Mouse (Mus musculus) embryonic facial prominence, embryonic 14.5 days (tissue): ENCODE results near the gene Bphl. TPM values are rescaled to one million over a fixed set of nuclear protein-coding genes. Genes with fewer than 3 reads are reported as not detected.
A peak's percentile ranks its signal among the peaks of the same experiment; 100 is the strongest.

Experiments used
- ATAC-seq: fragments of 200-750 bp; cut with Nextera tagmentation; 2 replicates; pipeline ENCODE4 v1.8.0; 2017; ENCODE audit warnings: low read depth, moderate number of reproducible peaks, moderate TSS enrichment
- DNase-seq: peaks from one replicate; pipeline ENCODE4 v3.0.0-alpha.2; 2015; ENCODE audit warnings: low spot score
- H3K27ac ChIP-seq: fragments of 300-500 bp; sonication (generic); replicated peaks from 2 replicates; pipeline ENCODE4 v1.5.1; 2014; ENCODE audit warnings: low read depth, mild to moderate bottlenecking, low read length, moderate library complexity
- H3K27me3 ChIP-seq: fragments of 300-500 bp; sonication (generic); replicated peaks from 2 replicates; pipeline ENCODE4 v1.6.1; 2014; ENCODE audit warnings: low read length; ENCODE audit not compliant: control insufficient read depth, insufficient read depth
- H3K36me3 ChIP-seq: fragments of 300-500 bp; sonication (generic); 2 replicates; pipeline ENCODE4 v1.6.1; 2014; ENCODE audit warnings: low read length, mixed read lengths; ENCODE audit not compliant: control insufficient read depth, insufficient read depth
- H3K4me1 ChIP-seq: fragments of 300-500 bp; sonication (generic); 2 replicates; pipeline ENCODE4 v1.6.1; 2014; ENCODE audit warnings: antibody characterized with exemption, low read length; ENCODE audit not compliant: control insufficient read depth, insufficient read depth
- H3K4me2 ChIP-seq: fragments of 300-500 bp; sonication (generic); 2 replicates; pipeline ENCODE4 v1.6.1; 2014; ENCODE audit warnings: low read depth, mild to moderate bottlenecking, low read length, moderate library complexity, mixed read lengths
- H3K4me3 ChIP-seq: fragments of 300-500 bp; sonication (generic); 2 replicates; pipeline ENCODE4 v1.5.1; 2014; ENCODE audit warnings: low read depth, mild to moderate bottlenecking, low read length
- H3K9ac ChIP-seq: fragments of 300-500 bp; sonication (generic); 2 replicates; pipeline ENCODE4 v1.6.1; 2014; ENCODE audit warnings: low read depth, mild to moderate bottlenecking, low read length, moderate library complexity, mixed read lengths
- H3K9me3 ChIP-seq: fragments of 300-500 bp; sonication (generic); 2 replicates; pipeline ENCODE4 v1.6.1; 2016; ENCODE audit warnings: low read length; ENCODE audit not compliant: control insufficient read depth
- WGBS: fragments of 180-500 bp; shearing (Covaris S2); extraction: QIAGEN DNeasy Blood & Tissue Kit; methylation state at CpG from one replicate; pipeline ENCODE4 v1.1.7; 2014; 5-methylcytosine and 5-hydroxymethylcytosine counted together
- polyA plus RNA-seq: library from polyadenylated mRNA; unstranded; fragments of >200 nt; fragmentation: Nextera tagmentation; extraction: Ambion mirVana; gene quantifications from 2 replicates; pipeline ENCODE4 v1.2.1, GENCODE M21; 2014

The Bphl gene
- polyA plus RNA-seq, 1 experiment from 2014 or later = 52.6 TPM

- Histone ChIP-seq H3K9ac (no peak overlapping the region), H3K4me2 (no peak overlapping the region), H3K27me3 (no peaks in the 10 kb centered on the region), H3K36me3 (no peaks in the 10 kb centered on the region), H3K4me3 (no peak overlapping the region), H3K27ac (no peak overlapping the region), H3K4me1 (no peaks in the 10 kb centered on the region), H3K9me3 (no peaks in the 10 kb centered on the region)
- WGBS = 66% methylated on average over 1 of the region's 1 CpGs
- DNase-seq = no peak
- no peak for ATAC-seq
Observed at GRCm38 (mm10) chr13:34105364-34105763, 68.0 kb downstream of the Bphl start.

GRCm38 (mm10) chr13:34106256-34106655 is 68.9 kb downstream of the Bphl start:
- Histone ChIP-seq H3K27ac (no peak overlapping the region), H3K4me3 (no peak overlapping the region), H3K4me1 (no peaks in the 10 kb centered on the region), H3K9me3 (no peaks in the 10 kb centered on the region), H3K9ac (no peak overlapping the region), H3K27me3 (no peaks in the 10 kb centered on the region), H3K4me2 (no peak overlapping the region), H3K36me3 (no peaks in the 10 kb centered on the region)
- ATAC-seq = no peak
- 88% methylated on average over 2 of the region's 2 CpGs for WGBS
- no peak for DNase-seq

- Histone ChIP-seq H3K9me3 (no peaks in the 10 kb centered on the region), H3K36me3 (no peaks in the 10 kb centered on the region), H3K4me1 (no peaks in the 10 kb centered on the region), H3K9ac (no peak overlapping the region), H3K4me2 (no peak overlapping the region), H3K4me3 (no peak overlapping the region), H3K27ac (no peak overlapping the region), H3K27me3 (no peaks in the 10 kb centered on the region)
- DNase-seq (no peak), ATAC-seq (no peak)
- 90% methylated on average over 1 of the region's 1 CpGs for WGBS
Observed at GRCm38 (mm10) chr13:34106999-34107398, 69.6 kb downstream of the Bphl start.

- H3K4me1 ChIP-seq = no peaks in the 10 kb centered on the region
- no peaks in the 10 kb centered on the region for H3K36me3 ChIP-seq
- no peak overlapping the region for H3K4me3 ChIP-seq
- H3K9ac ChIP-seq = no peak overlapping the region
- no peaks in the 10 kb centered on the region for H3K9me3 ChIP-seq
- whole genome bisulfite sequencing = 66% methylated on average over 4 of the region's 4 CpGs
- H3K27ac ChIP-seq = no peak overlapping the region
- no peak for DNase-seq
- H3K27me3 ChIP-seq = no peaks in the 10 kb centered on the region
- no peak overlapping the region for H3K4me2 ChIP-seq
- ATAC-seq = no peak
Observed at GRCm38 (mm10) chr13:34109035-34109676, 71.8 kb downstream of the Bphl start.

GRCm38 (mm10) chr13:34109677-34110058 is 72.3 kb downstream of the Bphl start:
- Histone ChIP-seq H3K27ac (no peak overlapping the region), H3K27me3 (no peaks in the 10 kb centered on the region), H3K9me3 (no peaks in the 10 kb centered on the region), H3K4me3 (no peak overlapping the region), H3K4me2 (no peak overlapping the region), H3K36me3 (no peaks in the 10 kb centered on the region), H3K9ac (no peak overlapping the region), H3K4me1 (no peaks in the 10 kb centered on the region)
- ATAC-seq (peak; percentile 74; the same call in 1 of the 2 replicates), DNase-seq (peak; percentile 34)
- 51% methylated on average over 4 of the region's 4 CpGs for WGBS

- Histone ChIP-seq H3K4me2 (no peak overlapping the region), H3K4me3 (no peak overlapping the region), H3K4me1 (no peaks in the 10 kb centered on the region), H3K9ac (no peak overlapping the region), H3K27ac (no peak overlapping the region), H3K27me3 (no peaks in the 10 kb centered on the region), H3K36me3 (no peaks in the 10 kb centered on the region), H3K9me3 (no peaks in the 10 kb centered on the region)
- peak; percentile 48 for DNase-seq
- ATAC-seq = peak; percentile 44; the same call in 1 of the 2 replicates
- 58% methylated on average over 5 of the region's 5 CpGs for WGBS
Observed at GRCm38 (mm10) chr13:34111019-34111418, 73.6 kb downstream of the Bphl start.

GRCm38 (mm10) chr13:34111878-34112277 is 74.5 kb downstream of the Bphl start:
- 65% methylated on average over 3 of the region's 3 CpGs for WGBS
- H3K27ac ChIP-seq = no peak overlapping the region
- DNase-seq (no peak), ATAC-seq (no peak)
- no peaks in the 10 kb centered on the region for H3K36me3 ChIP-seq
- H3K4me3 ChIP-seq = no peak overlapping the region
- no peaks in the 10 kb centered on the region for H3K4me1 ChIP-seq
- H3K4me2 ChIP-seq = no peak overlapping the region
- no peaks in the 10 kb centered on the region for H3K27me3 ChIP-seq
- no peak overlapping the region for H3K9ac ChIP-seq
- H3K9me3 ChIP-seq = no peaks in the 10 kb centered on the region

- H3K9me3 ChIP-seq = no peaks in the 10 kb centered on the region
- H3K4me2 ChIP-seq = no peak overlapping the region
- no peaks in the 10 kb centered on the region for H3K36me3 ChIP-seq
- H3K9ac ChIP-seq = no peak overlapping the region
- WGBS = 76% methylated on average over 5 of the region's 5 CpGs
- H3K4me1 ChIP-seq = no peaks in the 10 kb centered on the region
- H3K4me3 ChIP-seq = no peak overlapping the region
- no peak overlapping the region for H3K27ac ChIP-seq
- ATAC-seq = no peak
- no peaks in the 10 kb centered on the region for H3K27me3 ChIP-seq
- no peak for DNase-seq
Observed at GRCm38 (mm10) chr13:34112369-34113081, 75.1 kb downstream of the Bphl start.

GRCm38 (mm10) chr13:34113086-34113485 is 75.7 kb downstream of the Bphl start:
- no peak for ATAC-seq
- no peaks in the 10 kb centered on the region for H3K36me3 ChIP-seq
- no peak overlapping the region for H3K9ac ChIP-seq
- H3K27me3 ChIP-seq = no peaks in the 10 kb centered on the region
- H3K4me1 ChIP-seq = no peaks in the 10 kb centered on the region
- H3K4me3 ChIP-seq = no peak overlapping the region
- no peak for DNase-seq
- WGBS = 88% methylated on average over 3 of the region's 3 CpGs
- no peaks in the 10 kb centered on the region for H3K9me3 ChIP-seq
- H3K27ac ChIP-seq = no peak overlapping the region
- no peak overlapping the region for H3K4me2 ChIP-seq
